Mouse (Mus musculus): ENCODE measurements at regions not wholly inside any gene's neighbourhood (a gene's known extent, or its start where the extent isn't known, plus 50 kb on each side); places are given as distances from the start of the nearest gene placed in this dataset.

DNA sequence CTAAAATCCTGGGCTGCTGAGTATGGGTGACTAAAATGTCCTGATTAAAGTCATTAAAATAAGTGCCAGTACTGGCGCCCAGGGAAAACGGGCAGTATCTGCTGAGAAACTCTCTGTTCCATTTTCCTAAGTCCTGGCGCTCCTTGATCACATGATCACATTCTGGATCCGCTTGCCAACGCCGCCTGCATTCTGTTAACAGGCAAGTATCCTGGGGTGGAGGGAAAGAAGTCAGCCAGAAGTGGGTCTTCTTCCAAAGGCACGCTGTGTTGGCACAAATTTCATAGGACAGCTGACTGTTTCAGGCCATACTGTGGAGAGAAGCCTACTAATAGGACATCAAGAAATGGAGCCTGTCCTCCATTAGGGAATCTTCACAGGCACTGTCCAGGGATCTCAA, 52.0 kb upstream of the Akirin2 start:
- TF ChIP-seq CTCF (conservative IDR thresholded peaks at IDR 0.05; ENCODE audit: low read length) (no peak), POU5F1 (IDR thresholded peaks at IDR 0.05; ENCODE audit: borderline replicate concordance, low read length) (no peak), NANOG (IDR thresholded peaks at IDR 0.05; ENCODE audit: borderline replicate concordance, low read length) (no peak)
